Mouse (Mus musculus) intestine, postnatal 0 days (tissue): Measurements from ENCODE around the gene Lrrc15. TPM values are rescaled to one million over a fixed set of nuclear protein-coding genes. Genes with fewer than 3 reads are reported as not detected.

Source experiments
- ATAC-seq: fragments of 200-750 bp; cut with Nextera tagmentation; 2 replicates; pipeline ENCODE4 v1.8.0; 2017; ENCODE audit warnings: mild to moderate bottlenecking, moderate TSS enrichment, moderate library complexity
- H3K27ac ChIP-seq: fragments of 300-500 bp; sonication (generic); 2 replicates; pipeline ENCODE4 v1.5.1; 2014; ENCODE audit warnings: mild to moderate bottlenecking, low read depth, low read length, moderate library complexity
- H3K27me3 ChIP-seq: fragments of 300-500 bp; sonication (generic); replicated peaks from 2 replicates; pipeline ENCODE4 v1.6.1; 2014; ENCODE audit warnings: low read length, mixed read lengths; ENCODE audit not compliant: control insufficient read depth, insufficient read depth
- H3K36me3 ChIP-seq: fragments of 300-500 bp; sonication (generic); 2 replicates; pipeline ENCODE4 v1.6.1; 2014; ENCODE audit warnings: mild to moderate bottlenecking, moderate library complexity; ENCODE audit not compliant: control insufficient read depth, insufficient read depth
- H3K4me1 ChIP-seq: fragments of 300-500 bp; sonication (generic); replicated peaks from 2 replicates; pipeline ENCODE4 v1.6.1; 2014; ENCODE audit warnings: antibody characterized with exemption, low read length, mixed read lengths; ENCODE audit not compliant: control insufficient read depth, insufficient read depth
- H3K4me2 ChIP-seq: fragments of 300-500 bp; sonication (generic); replicated peaks from 2 replicates; pipeline ENCODE4 v1.6.1; 2014; ENCODE audit warnings: low read depth, mild to moderate bottlenecking, moderate library complexity
- H3K4me3 ChIP-seq: fragments of 300-500 bp; sonication (generic); 2 replicates; pipeline ENCODE4 v1.5.1; 2014; ENCODE audit warnings: low read depth, low read length
- H3K9ac ChIP-seq: fragments of 300-500 bp; sonication (generic); 2 replicates; pipeline ENCODE4 v1.6.1; 2014; ENCODE audit warnings: mild to moderate bottlenecking, low read depth, low read length
- H3K9me3 ChIP-seq: fragments of 300-500 bp; sonication (generic); 2 replicates; pipeline ENCODE4 v1.6.1; 2016; ENCODE audit warnings: mixed run types; ENCODE audit not compliant: control insufficient read depth
- CTCF ChIP-seq: sonication (generic); IDR thresholded peaks from 2 replicates; pipeline ENCODE4 v1.5.1; 2016; ENCODE audit warnings: low read depth, mild to moderate bottlenecking, control low read depth, antibody characterized with exemption, moderate library complexity
- WGBS: fragments of 180-500 bp; shearing (Covaris S2); extraction: QIAGEN DNeasy Blood & Tissue Kit; methylation state at CpG from one replicate; pipeline ENCODE4 v1.1.7; 2014; 5-methylcytosine and 5-hydroxymethylcytosine counted together
- polyA plus RNA-seq: library from polyadenylated mRNA; unstranded; fragments of >200 nt; fragmentation: Nextera tagmentation; extraction: Ambion mirVana; gene quantifications from 2 replicates; pipeline ENCODE4 v1.2.1, GENCODE M21; 2015

Lrrc15 gene
- polyA plus RNA-seq, 1 experiment from 2014 or later, result 0.30 TPM

GRCm38 (mm10) chr16:30302686-30303085, 19.6 kb upstream of the Lrrc15 start:
- Histone ChIP-seq H3K9ac (no peak overlapping the region), H3K4me1 (no peaks in the 10 kb centered on the region), H3K36me3 (no peaks in the 10 kb centered on the region), H3K27me3 (peaks cover 14% of the 10 kb centered on the region), H3K4me2 (no peak overlapping the region), H3K4me3 (no peak overlapping the region), H3K27ac (no peak overlapping the region), H3K9me3 (no peaks in the 10 kb centered on the region)
- TF ChIP-seq CTCF, result no peak
- no peak for ATAC-seq
- WGBS, result 85% methylated on average over 6 of the region's 6 CpGs

DNA sequence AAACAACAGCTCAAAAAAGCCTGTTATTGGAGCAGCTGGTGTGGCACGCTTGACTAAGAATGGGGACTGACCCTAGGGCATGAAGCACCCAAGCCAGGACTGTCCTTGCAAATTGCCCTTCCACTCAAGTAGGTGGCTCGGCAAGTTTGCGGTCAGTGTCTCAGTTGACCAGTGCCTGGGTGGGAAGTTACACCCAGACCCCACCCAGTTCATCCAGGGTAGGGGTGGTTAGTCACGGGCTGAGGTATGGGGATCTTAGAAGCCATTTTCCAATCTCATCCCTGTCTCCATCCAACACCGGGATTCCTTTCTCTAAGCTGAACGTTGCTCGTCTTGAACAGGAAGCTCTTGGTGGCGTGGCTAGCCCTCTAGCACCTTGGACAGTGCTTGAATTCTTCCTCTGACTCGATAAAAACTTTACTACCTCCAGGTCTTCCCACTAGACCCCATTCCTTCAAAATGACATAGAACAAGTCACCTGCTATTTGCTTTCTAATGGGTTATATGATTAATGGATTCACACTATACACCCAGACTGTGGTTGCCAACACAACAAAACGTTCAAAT, 16.7 kb upstream of the Lrrc15 start:
- no peak overlapping the region for H3K4me3 ChIP-seq
- H3K27ac ChIP-seq, result no peak overlapping the region
- ATAC-seq, result no peak
- H3K9ac ChIP-seq, result no peak overlapping the region
- no peaks in the 10 kb centered on the region for H3K36me3 ChIP-seq
- no peaks in the 10 kb centered on the region for H3K4me1 ChIP-seq
- H3K27me3 ChIP-seq, result peaks cover 5% of the 10 kb centered on the region
- TF ChIP-seq CTCF, result no peak
- WGBS, result 53% methylated on average over 10 of the region's 10 CpGs
- no peak overlapping the region for H3K4me2 ChIP-seq
- H3K9me3 ChIP-seq, result no peaks in the 10 kb centered on the region

GRCm38 (mm10) chr16:30297450-30297849, 14.4 kb upstream of the Lrrc15 start:
- 83% methylated on average over 7 of the region's 7 CpGs for WGBS
- no peak overlapping the region for H3K9ac ChIP-seq
- no peaks in the 10 kb centered on the region for H3K36me3 ChIP-seq
- no peak overlapping the region for H3K4me3 ChIP-seq
- no peak for TF ChIP-seq CTCF
- H3K27ac ChIP-seq, result no peak overlapping the region
- H3K4me2 ChIP-seq, result no peak overlapping the region
- no peak for ATAC-seq
- no peaks in the 10 kb centered on the region for H3K4me1 ChIP-seq
- no peaks in the 10 kb centered on the region for H3K9me3 ChIP-seq
- peaks cover 5% of the 10 kb centered on the region; the same call in 1 of the 2 replicates for H3K27me3 ChIP-seq

- Histone ChIP-seq H3K36me3 (no peaks in the 10 kb centered on the region), H3K9ac (no peak overlapping the region), H3K27me3 (peaks cover 5% of the 10 kb centered on the region; the same call in 1 of the 2 replicates), H3K9me3 (no peaks in the 10 kb centered on the region), H3K4me2 (no peak overlapping the region), H3K4me3 (no peak overlapping the region), H3K27ac (no peak overlapping the region), H3K4me1 (no peaks in the 10 kb centered on the region)
- TF ChIP-seq CTCF, result no peak
- WGBS, result 83% methylated on average over 11 of the region's 11 CpGs
- no peak for ATAC-seq
Measured at GRCm38 (mm10) chr16:30296601-30297275, 13.7 kb upstream of the Lrrc15 start.

- 92% methylated on average over 7 of the region's 7 CpGs for WGBS
- TF ChIP-seq CTCF, result no peak
- H3K4me3 ChIP-seq, result no peak overlapping the region
- H3K4me2 ChIP-seq, result no peak overlapping the region
- no peaks in the 10 kb centered on the region for H3K9me3 ChIP-seq
- H3K4me1 ChIP-seq, result no peaks in the 10 kb centered on the region
- ATAC-seq, result no peak
- H3K9ac ChIP-seq, result no peak overlapping the region
- H3K36me3 ChIP-seq, result no peaks in the 10 kb centered on the region
- H3K27ac ChIP-seq, result no peak overlapping the region
- H3K27me3 ChIP-seq, result no peaks in the 10 kb centered on the region; the same call in 1 of the 2 replicates
Measured at GRCm38 (mm10) chr16:30295106-30295505, 12.1 kb upstream of the Lrrc15 start.

GRCm38 (mm10) chr16:30290436-30290835, 7.4 kb upstream of the Lrrc15 start:
- Histone ChIP-seq H3K9ac (no peak overlapping the region), H3K27me3 (no peaks in the 10 kb centered on the region; the same call in 1 of the 2 replicates), H3K4me3 (no peak overlapping the region), H3K4me1 (no peaks in the 10 kb centered on the region), H3K4me2 (no peak overlapping the region), H3K9me3 (no peaks in the 10 kb centered on the region), H3K36me3 (no peaks in the 10 kb centered on the region), H3K27ac (no peak overlapping the region)
- WGBS, result 75% methylated on average over 6 of the region's 6 CpGs
- ATAC-seq, result no peak
- no peak for TF ChIP-seq CTCF
